Mouse (Mus musculus): ENCODE data around the gene S100a7a. TPM values are rescaled to one million over a fixed set of nuclear protein-coding genes. Genes with fewer than 3 reads are reported as not detected.

The S100a7a gene
- polyA plus RNA-seq, 1 experiment from 2014 or later = not detected

GRCm38 (mm10) chr3:90649832-90650231, 4.0 kb upstream of the S100a7a start:
- TF ChIP-seq EP300 (IDR thresholded peaks at IDR 0.05; ENCODE audit: low read depth) = no peak
- no peak for TF ChIP-seq CTCF (IDR thresholded peaks at IDR 0.05; ENCODE audit: low read depth)
- WGBS (ENCODE audit: insufficient replicate concordance) = 72% methylated on average over 2 of the region's 2 CpGs
- H3K4me2 ChIP-seq (ENCODE audit: low read depth, low read length) = no peak overlapping the region

DNA sequence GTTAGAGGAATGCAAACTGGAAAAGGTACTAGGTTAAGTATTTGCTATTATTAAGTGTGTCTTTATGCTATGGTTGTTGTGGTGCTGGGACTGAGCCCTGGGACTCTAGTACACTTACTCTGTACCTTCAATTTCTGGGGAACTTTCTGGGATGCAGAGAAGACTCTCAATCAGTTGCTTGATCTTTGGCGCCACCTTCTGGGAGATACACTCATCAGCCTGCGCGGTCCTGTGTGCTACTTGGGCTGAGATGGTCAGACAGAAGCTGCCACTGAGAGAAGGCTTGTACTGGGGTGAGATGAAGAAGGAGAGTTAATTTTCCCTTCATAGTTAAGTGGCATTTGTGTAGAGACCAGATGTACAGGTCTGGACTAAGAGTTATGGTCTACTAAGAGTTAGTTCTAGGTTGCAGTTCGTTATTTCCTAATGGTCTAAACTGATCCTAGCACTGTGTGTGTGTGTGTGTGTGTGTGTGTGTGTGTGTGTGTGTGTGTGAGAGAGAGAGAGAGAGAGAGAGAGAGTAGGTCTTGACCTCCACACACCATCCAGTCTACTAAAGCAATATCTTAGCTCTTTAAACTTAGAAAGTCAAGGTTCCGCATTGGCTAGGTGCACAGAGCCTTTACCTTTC, 824 bp upstream of the S100a7a start:
- Histone ChIP-seq H3K9me3 (ENCODE audit: low read length) (no peaks in the 10 kb centered on the region), H3K4me2 (ENCODE audit: low read depth, low read length) (no peak overlapping the region), H3K27ac (ENCODE audit: low read depth) (no peak overlapping the region), H3K27me3 (ENCODE audit: insufficient read depth, low read length) (no peaks in the 10 kb centered on the region), H3K9ac (replicated peaks) (no peak overlapping the region), H3K36me3 (replicated peaks; ENCODE audit: insufficient read depth, low read length) (no peaks in the 10 kb centered on the region), H3K4me1 (ENCODE audit: insufficient read depth) (no peaks in the 10 kb centered on the region), H3K4me3 (ENCODE audit: low read depth, low read length) (no peak overlapping the region)
- TF ChIP-seq CTCF (IDR thresholded peaks at IDR 0.05; ENCODE audit: low read depth) (peak; percentile 79), EP300 (IDR thresholded peaks at IDR 0.05; ENCODE audit: low read depth) (no peak)
- DNase-seq (peak; percentile 62), ATAC-seq (no peak; the same call in 1 of the 2 replicates)
- whole genome bisulfite sequencing (ENCODE audit: insufficient replicate concordance) = 37% methylated on average over 5 of the region's 5 CpGs

More at GRCm38 (mm10) chr3:90649832-90650231, 4.0 kb upstream of the S100a7a start:
- no peak overlapping the region for H3K9ac ChIP-seq (replicated peaks)
- H3K4me1 ChIP-seq (ENCODE audit: insufficient read depth) = no peaks in the 10 kb centered on the region
- H3K27ac ChIP-seq (ENCODE audit: low read depth) = no peak overlapping the region
- H3K36me3 ChIP-seq (replicated peaks; ENCODE audit: insufficient read depth, low read length) = no peaks in the 10 kb centered on the region
- DNase-seq = no peak
- no peaks in the 10 kb centered on the region for H3K27me3 ChIP-seq (ENCODE audit: insufficient read depth, low read length)
- H3K9me3 ChIP-seq (ENCODE audit: low read length) = no peaks in the 10 kb centered on the region
- ATAC-seq = no peak
- H3K4me3 ChIP-seq (ENCODE audit: low read depth, low read length) = no peak overlapping the region

GRCm38 (mm10) chr3:90657405-90657804, 3.6 kb downstream of the S100a7a start:
- no peak overlapping the region for H3K9ac ChIP-seq (replicated peaks)
- H3K9me3 ChIP-seq (ENCODE audit: low read length) = no peaks in the 10 kb centered on the region
- H3K27ac ChIP-seq (ENCODE audit: low read depth) = no peak overlapping the region
- no peak overlapping the region for H3K4me3 ChIP-seq (ENCODE audit: low read depth, low read length)
- H3K27me3 ChIP-seq (ENCODE audit: insufficient read depth, low read length) = no peaks in the 10 kb centered on the region
- 52% methylated on average over 4 of the region's 4 CpGs for WGBS (ENCODE audit: insufficient replicate concordance)
- H3K36me3 ChIP-seq (replicated peaks; ENCODE audit: insufficient read depth, low read length) = no peaks in the 10 kb centered on the region
- no peak for ATAC-seq
- H3K4me2 ChIP-seq (ENCODE audit: low read depth, low read length) = no peak overlapping the region; the same call in 1 of the 2 replicates
- no peak for TF ChIP-seq EP300 (IDR thresholded peaks at IDR 0.05; ENCODE audit: low read depth)
- TF ChIP-seq CTCF (IDR thresholded peaks at IDR 0.05; ENCODE audit: low read depth) = peak; percentile 53
- H3K4me1 ChIP-seq (ENCODE audit: insufficient read depth) = no peaks in the 10 kb centered on the region
- peak; percentile 23 for DNase-seq

- Histone ChIP-seq H3K4me2 (ENCODE audit: low read depth, low read length) (peak overlapping the region; percentile 5), H3K27me3 (ENCODE audit: insufficient read depth, low read length) (no peaks in the 10 kb centered on the region), H3K9ac (replicated peaks) (no peak overlapping the region), H3K9me3 (ENCODE audit: low read length) (no peaks in the 10 kb centered on the region), H3K27ac (ENCODE audit: low read depth) (peak overlapping the region; percentile 57), H3K4me1 (ENCODE audit: insufficient read depth) (no peaks in the 10 kb centered on the region), H3K4me3 (ENCODE audit: low read depth, low read length) (no peak overlapping the region), H3K36me3 (replicated peaks; ENCODE audit: insufficient read depth, low read length) (no peaks in the 10 kb centered on the region)
- DNase-seq = peak; percentile 38
- TF ChIP-seq EP300 (IDR thresholded peaks at IDR 0.05; ENCODE audit: low read depth) (peak; percentile 71; the same call in 1 of the 2 replicates), CTCF (IDR thresholded peaks at IDR 0.05; ENCODE audit: low read depth) (no peak)
- peak; percentile 43 for ATAC-seq
Measured at GRCm38 (mm10) chr3:90659364-90660044, 5.7 kb downstream of the S100a7a start.

DNA sequence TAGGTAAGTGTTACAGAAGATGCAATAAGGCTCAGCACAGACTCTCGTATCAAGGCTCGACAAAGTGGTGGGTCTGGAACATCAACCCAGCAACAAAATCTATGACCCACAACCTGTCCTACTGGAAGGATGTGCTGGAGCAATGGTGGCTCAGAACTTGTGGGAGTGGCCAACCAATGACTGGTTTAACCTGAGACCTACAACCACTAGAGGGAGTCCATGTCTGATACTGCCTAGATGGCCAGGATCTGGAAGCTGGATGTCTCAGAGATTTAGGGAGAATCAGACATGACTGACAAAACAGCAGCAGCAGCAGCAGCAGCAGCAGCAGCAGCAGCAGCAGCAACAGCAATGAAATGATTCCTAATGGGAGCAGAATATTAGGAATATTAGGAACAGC, 10.4 kb downstream of the S100a7a start:
- WGBS (ENCODE audit: insufficient replicate concordance) = 55% methylated on average over 2 of the region's 2 CpGs
- DNase-seq = no peak
- no peak overlapping the region for H3K27ac ChIP-seq (ENCODE audit: low read depth)
- H3K36me3 ChIP-seq (replicated peaks; ENCODE audit: insufficient read depth, low read length) = no peaks in the 10 kb centered on the region
- no peak for ATAC-seq
- H3K27me3 ChIP-seq (ENCODE audit: insufficient read depth, low read length) = no peaks in the 10 kb centered on the region
- H3K4me3 ChIP-seq (ENCODE audit: low read depth, low read length) = no peak overlapping the region
- H3K9ac ChIP-seq (replicated peaks) = no peak overlapping the region
- no peaks in the 10 kb centered on the region for H3K4me1 ChIP-seq (ENCODE audit: insufficient read depth)
- TF ChIP-seq EP300 (IDR thresholded peaks at IDR 0.05; ENCODE audit: low read depth) (no peak), CTCF (IDR thresholded peaks at IDR 0.05; ENCODE audit: low read depth) (peak; percentile 60)
- H3K4me2 ChIP-seq (ENCODE audit: low read depth, low read length) = no peak overlapping the region
- H3K9me3 ChIP-seq (ENCODE audit: low read length) = no peaks in the 10 kb centered on the region

GRCm38 (mm10) chr3:90668846-90669245, 15.0 kb downstream of the S100a7a start, which contains the start of gene S100a8:
Gene S100a8, plus strand, starts transcription at chr3:90668978.
- Histone ChIP-seq H3K9ac (replicated peaks) (peak within 1 kb of the TSS; percentile 50), H3K27me3 (ENCODE audit: insufficient read depth, low read length) (no peaks in the 10 kb centered on the region), H3K27ac (ENCODE audit: low read depth) (peak within 1 kb of the TSS; percentile 69), H3K4me2 (ENCODE audit: low read depth, low read length) (peak within 1 kb of the TSS; percentile 7; the same call in 1 of the 2 replicates), H3K9me3 (ENCODE audit: low read length) (no peaks in the 10 kb centered on the region), H3K4me3 (ENCODE audit: low read depth, low read length) (peak within 1 kb of the TSS; percentile 38), H3K4me1 (ENCODE audit: insufficient read depth) (no peaks in the 10 kb centered on the region), H3K36me3 (replicated peaks; ENCODE audit: insufficient read depth, low read length) (no peaks in the 10 kb centered on the region)
- 49% methylated on average over 8 of the region's 8 CpGs for WGBS (ENCODE audit: insufficient replicate concordance)
- ATAC-seq (peak; percentile 45), DNase-seq (peak; percentile 71)
- TF ChIP-seq CTCF (IDR thresholded peaks at IDR 0.05; ENCODE audit: low read depth) (no peak), EP300 (IDR thresholded peaks at IDR 0.05; ENCODE audit: low read depth) (peak; percentile 50; the same call in 1 of the 2 replicates)
